Mouse (Mus musculus): ENCODE results near the gene Eef2k.

Eef2k gene

GRCm38 (mm10) chr7:120844689-120845088, 2.1 kb downstream of the Eef2k start:
- DNase-seq (ENCODE audit: low spot score), result no peak

- DNase-seq (ENCODE audit: low spot score), result no peak
Measured at GRCm38 (mm10) chr7:120848831-120849512, 6.3 kb downstream of the Eef2k start.

GRCm38 (mm10) chr7:120850165-120850564, 7.5 kb downstream of the Eef2k start:
- DNase-seq (ENCODE audit: low spot score), result no peak

- DNase-seq (ENCODE audit: low spot score), result no peak
Measured at GRCm38 (mm10) chr7:120859854-120860253, 17.2 kb downstream of the Eef2k start.

- DNase-seq (ENCODE audit: low spot score), result no peak
Measured at GRCm38 (mm10) chr7:120860799-120861487, 18.3 kb downstream of the Eef2k start.

- DNase-seq (ENCODE audit: low spot score), result no peak
Measured at GRCm38 (mm10) chr7:120861488-120862047, 18.9 kb downstream of the Eef2k start.

GRCm38 (mm10) chr7:120862196-120862595, 19.6 kb downstream of the Eef2k start:
- DNase-seq (ENCODE audit: low spot score), result no peak

- no peak for DNase-seq (ENCODE audit: low spot score)
Measured at GRCm38 (mm10) chr7:120862626-120863025, 20.0 kb downstream of the Eef2k start.

GRCm38 (mm10) chr7:120863476-120863875, 20.8 kb downstream of the Eef2k start:
- DNase-seq (ENCODE audit: low spot score), result no peak

GRCm38 (mm10) chr7:120865100-120865499, 22.5 kb downstream of the Eef2k start:
- DNase-seq (ENCODE audit: low spot score), result no peak

- no peak for DNase-seq (ENCODE audit: low spot score)
Measured at GRCm38 (mm10) chr7:120865832-120866231, 23.2 kb downstream of the Eef2k start.

- no peak for DNase-seq (ENCODE audit: low spot score)
Measured at GRCm38 (mm10) chr7:120866684-120867083, 24.1 kb downstream of the Eef2k start.

GRCm38 (mm10) chr7:120867720-120868119, 25.1 kb downstream of the Eef2k start:
- no peak for DNase-seq (ENCODE audit: low spot score)

- no peak for DNase-seq (ENCODE audit: low spot score)
Measured at GRCm38 (mm10) chr7:120869883-120870282, 27.3 kb downstream of the Eef2k start.

GRCm38 (mm10) chr7:120870431-120871008, 27.9 kb downstream of the Eef2k start:
- DNase-seq (ENCODE audit: low spot score), result no peak

GRCm38 (mm10) chr7:120873083-120873482, 30.5 kb downstream of the Eef2k start:
- DNase-seq (ENCODE audit: low spot score), result no peak

GRCm38 (mm10) chr7:120874021-120874420, 31.4 kb downstream of the Eef2k start:
- no peak for DNase-seq (ENCODE audit: low spot score)

- DNase-seq (ENCODE audit: low spot score), result no peak
Measured at GRCm38 (mm10) chr7:120874764-120875539, 32.3 kb downstream of the Eef2k start.

- DNase-seq (ENCODE audit: low spot score), result no peak
Measured at GRCm38 (mm10) chr7:120875540-120876388, 33.1 kb downstream of the Eef2k start.

GRCm38 (mm10) chr7:120878271-120878670, 35.6 kb downstream of the Eef2k start:
- no peak for DNase-seq (ENCODE audit: low spot score)

- no peak for DNase-seq (ENCODE audit: low spot score)
Measured at GRCm38 (mm10) chr7:120879972-120880371, 37.3 kb downstream of the Eef2k start.

All from ovary, postnatal 10 days (tissue).